Mouse (Mus musculus): Measurements from ENCODE around the gene Sez6l.

DNA sequence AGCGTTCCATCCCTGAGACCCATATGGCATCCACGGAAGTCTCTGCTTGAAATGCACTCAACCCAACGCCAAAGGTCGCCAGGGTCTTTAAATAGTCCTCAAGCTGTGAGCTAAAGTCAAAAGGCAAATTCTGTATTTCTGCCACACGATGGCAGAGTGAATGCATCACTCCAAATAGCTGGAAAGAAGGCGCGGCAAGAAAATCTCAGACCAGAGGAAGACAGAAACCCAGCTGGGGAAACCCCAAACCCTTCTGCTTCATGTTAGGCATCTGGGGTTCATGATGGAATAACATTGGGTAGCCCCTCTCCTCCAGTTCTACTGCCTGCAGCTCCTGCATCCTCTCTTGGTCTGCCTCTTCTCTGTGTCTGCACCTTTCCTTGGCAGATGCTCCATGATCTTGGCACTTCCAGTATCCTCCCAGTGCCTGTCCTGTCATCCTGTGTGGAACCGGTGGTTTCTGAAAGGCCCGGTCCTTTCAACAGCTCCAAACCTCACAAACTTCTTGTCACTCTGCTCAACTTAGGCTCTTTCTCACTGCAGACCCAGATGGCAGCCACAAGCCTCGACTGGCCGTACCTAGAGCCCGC, 121.9 kb downstream of the Sez6l start:
- TF ChIP-seq GATA1 (IDR thresholded peaks at IDR 0.05; ENCODE audit: low read length) = no peak
- no peak for TF ChIP-seq TAL1 (IDR thresholded peaks at IDR 0.05; ENCODE audit: low read length)
